18 mouse cellular contexts compared by ENCODE assay signal in genomic region chr1:72568725-72569124, GRCm38 (mm10). TPM values are rescaled to one million over a fixed set of nuclear protein-coding genes. Genes with fewer than 3 reads are reported as not detected.
"Had no signal": no experiment of that assay in that cellular context is flagged by ENCODE, and none has a peak within 500 bp of the region (broad histone marks: within the 10 kb centered on the region; RNA-seq: fewer than 3 reads in every experiment).

No protein-coding gene starts in this region.

- H3K4me1 ChIP-seq: stomach, embryonic 15.5 days had no signal

- H3K36me3 ChIP-seq: midbrain, embryonic 10.5 days; midbrain, embryonic 12.5 days; neural tube, embryonic 13.5 days; stomach, embryonic 15.5 days had no signal

- H3K27ac ChIP-seq: midbrain, embryonic 10.5 days; midbrain, embryonic 12.5 days; neural tube, embryonic 13.5 days; stomach, embryonic 15.5 days; stomach, postnatal 0 days had no signal

- DNase-seq: lung, adult 18-20 months; lung, embryonic 14.5 days; lung, postnatal 10 days; lung, postnatal 4 days; right cerebral cortex, postnatal 14 days; thymus, adult 2 months; thymus, postnatal 25 days; thymus, postnatal 4 days had no signal

- H3K9ac ChIP-seq: lung, embryonic 14.5 days; midbrain, embryonic 12.5 days; neural tube, embryonic 13.5 days; stomach, embryonic 15.5 days had no signal

- ATAC-seq: midbrain, embryonic 16.5 days had no signal

- H3K4me2 ChIP-seq: lung, embryonic 14.5 days; midbrain, embryonic 12.5 days; neural tube, embryonic 13.5 days; stomach, embryonic 15.5 days had no signal

- H3K4me3 ChIP-seq: midbrain, embryonic 10.5 days; midbrain, embryonic 12.5 days; myocyte; neural tube, embryonic 13.5 days; stomach, embryonic 15.5 days had no signal

- H3K27me3 ChIP-seq: midbrain, embryonic 12.5 days; neural tube, embryonic 13.5 days; stomach, embryonic 15.5 days had no signal

- H3K9me3 ChIP-seq: midbrain, embryonic 10.5 days; midbrain, embryonic 12.5 days; neural tube, embryonic 13.5 days; stomach, embryonic 15.5 days had no signal

RNA-seq across cellular contexts. Expression of gene March4, which starts 32.0 kb away (rescaled TPM):
- total RNA-seq: megakaryocyte-erythroid progenitor cell, adult 5-6 weeks; neutrophil, adult 5-6 weeks had no signal
- polyA plus RNA-seq: liver, embryonic 16.5 days; lung, embryonic 14.5 days; thymus, adult 2 months had no signal
